Mouse (Mus musculus) ES-Bruce4 (cell line): ENCODE results near the gene Map3k20.

Experiments used
- CTCF ChIP-seq: IDR thresholded peaks from one replicate; pipeline ENCODE4 v1.8.1; 2011; ENCODE audit warnings: low read depth, low read length
- EP300 ChIP-seq: IDR thresholded peaks from 2 replicates; pipeline ENCODE4 v1.6.1; 2011; ENCODE audit warnings: low read depth, low read length; ENCODE audit not compliant: insufficient read depth
- POLR2A ChIP-seq: IDR thresholded peaks from one replicate; pipeline ENCODE4 v1.8.1; 2011; ENCODE audit warnings: low read length; ENCODE audit not compliant: insufficient read depth

- no peak for TF ChIP-seq CTCF
- TF ChIP-seq POLR2A = no peak
- no peak for TF ChIP-seq EP300
These were observed 131.0 kb downstream of the Map3k20 start for GRCm38 (mm10) chr2:72416095-72417080.
